Mouse (Mus musculus): Measurements from ENCODE around the gene Smurf2.

GRCm38 (mm10) chr11:106770195-106770974 is 150.1 kb downstream of the Smurf2 start:
- TF ChIP-seq POLR2A (IDR thresholded peaks at IDR 0.05; ENCODE audit: control insufficient read depth, low read depth, low read length) (no peak), CTCF (IDR thresholded peaks at IDR 0.05; ENCODE audit: control insufficient read depth, insufficient read depth, insufficient replicate concordance, low read depth, low read length) (no peak)

Measured in testis, adult 2 months (tissue).